Mouse (Mus musculus): ENCODE results near the gene Timm13. TPM values are rescaled to one million over a fixed set of nuclear protein-coding genes. Genes with fewer than 3 reads are reported as not detected.

The Timm13 gene
- polyA plus RNA-seq, 1 experiment from 2014 or later: 434 TPM

DNA sequence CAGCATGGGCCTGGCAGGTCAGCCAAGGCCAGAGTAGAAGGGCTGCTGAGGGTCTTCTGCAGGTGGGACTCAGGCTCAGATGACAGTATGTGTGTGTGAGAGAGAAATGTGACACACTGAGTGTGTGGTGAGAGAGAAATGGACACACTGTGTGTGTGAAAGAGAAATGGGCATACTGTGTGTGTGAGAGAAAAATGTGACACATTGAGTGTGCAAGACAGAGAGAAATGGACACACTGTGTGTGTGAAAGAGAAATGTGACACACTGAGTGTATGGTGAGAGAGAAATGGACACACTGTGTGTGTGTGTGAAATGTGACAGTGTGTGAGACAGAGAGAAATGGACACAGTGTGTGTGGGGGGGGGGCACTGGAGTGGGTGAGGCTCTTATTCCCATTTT lies 11.1 kb upstream of the Timm13 start:
- H3K4me3 ChIP-seq (replicated peaks; ENCODE audit: low read depth, low read length): no peak overlapping the region
- H3K9ac ChIP-seq (ENCODE audit: low read depth, low read length): no peak overlapping the region
- ATAC-seq (replicated peaks; ENCODE audit: low FRiP score, low read depth) (no peak), DNase-seq (ENCODE audit: low spot score) (no peak)
- peaks cover 12% of the 10 kb centered on the region; the same call in 1 of the 2 replicates for H3K36me3 ChIP-seq (ENCODE audit: insufficient read depth, low read length)
- H3K27ac ChIP-seq: no peak overlapping the region
- H3K4me1 ChIP-seq (replicated peaks; ENCODE audit: insufficient read depth, low read length): 0 out of 2 replicates have a peak, but pooled peaks cover 6% of the 10 kb centered on the region
- H3K4me2 ChIP-seq (ENCODE audit: low read length): no peak overlapping the region
- no peak for TF ChIP-seq CTCF (IDR thresholded peaks at IDR 0.05; ENCODE audit: low read depth)
- no peaks in the 10 kb centered on the region for H3K27me3 ChIP-seq (ENCODE audit: insufficient read depth, low read length)
- no peaks in the 10 kb centered on the region for H3K9me3 ChIP-seq (replicated peaks; ENCODE audit: low read length)

DNA sequence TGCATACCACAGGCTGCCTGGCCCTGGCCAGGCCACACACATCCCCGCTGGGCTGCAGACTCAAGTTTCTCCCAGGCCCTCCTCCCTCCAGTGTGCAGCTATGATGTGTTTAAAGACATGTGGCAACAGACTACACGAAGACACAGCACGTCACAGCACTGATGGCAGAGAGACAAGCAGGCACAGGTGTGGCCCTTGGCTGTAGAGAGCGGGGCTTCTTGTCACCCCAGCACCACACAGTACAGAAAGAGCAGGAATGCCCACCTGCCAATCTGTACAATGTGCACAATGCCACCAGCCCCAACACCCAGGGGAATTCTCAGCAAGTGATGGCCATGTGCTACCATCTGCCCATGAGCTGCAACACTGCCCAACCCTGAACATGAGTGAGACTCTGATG lies 10.6 kb upstream of the Timm13 start:
- ATAC-seq (replicated peaks; ENCODE audit: low FRiP score, low read depth) (no peak), DNase-seq (ENCODE audit: low spot score) (no peak)
- H3K9me3 ChIP-seq (replicated peaks; ENCODE audit: low read length): no peaks in the 10 kb centered on the region
- TF ChIP-seq CTCF (IDR thresholded peaks at IDR 0.05; ENCODE audit: low read depth): no peak
- H3K4me2 ChIP-seq (ENCODE audit: low read length): no peak overlapping the region
- peaks cover 14% of the 10 kb centered on the region; the same call in 1 of the 2 replicates for H3K36me3 ChIP-seq (ENCODE audit: insufficient read depth, low read length)
- 97% methylated on average over 4 of the region's 4 CpGs for WGBS
- H3K4me3 ChIP-seq (replicated peaks; ENCODE audit: low read depth, low read length): no peak overlapping the region
- H3K27ac ChIP-seq: no peak overlapping the region
- H3K4me1 ChIP-seq (replicated peaks; ENCODE audit: insufficient read depth, low read length): 0 out of 2 replicates have a peak, but pooled peaks cover 2% of the 10 kb centered on the region
- H3K27me3 ChIP-seq (ENCODE audit: insufficient read depth, low read length): no peaks in the 10 kb centered on the region
- no peak overlapping the region for H3K9ac ChIP-seq (ENCODE audit: low read depth, low read length)

DNA sequence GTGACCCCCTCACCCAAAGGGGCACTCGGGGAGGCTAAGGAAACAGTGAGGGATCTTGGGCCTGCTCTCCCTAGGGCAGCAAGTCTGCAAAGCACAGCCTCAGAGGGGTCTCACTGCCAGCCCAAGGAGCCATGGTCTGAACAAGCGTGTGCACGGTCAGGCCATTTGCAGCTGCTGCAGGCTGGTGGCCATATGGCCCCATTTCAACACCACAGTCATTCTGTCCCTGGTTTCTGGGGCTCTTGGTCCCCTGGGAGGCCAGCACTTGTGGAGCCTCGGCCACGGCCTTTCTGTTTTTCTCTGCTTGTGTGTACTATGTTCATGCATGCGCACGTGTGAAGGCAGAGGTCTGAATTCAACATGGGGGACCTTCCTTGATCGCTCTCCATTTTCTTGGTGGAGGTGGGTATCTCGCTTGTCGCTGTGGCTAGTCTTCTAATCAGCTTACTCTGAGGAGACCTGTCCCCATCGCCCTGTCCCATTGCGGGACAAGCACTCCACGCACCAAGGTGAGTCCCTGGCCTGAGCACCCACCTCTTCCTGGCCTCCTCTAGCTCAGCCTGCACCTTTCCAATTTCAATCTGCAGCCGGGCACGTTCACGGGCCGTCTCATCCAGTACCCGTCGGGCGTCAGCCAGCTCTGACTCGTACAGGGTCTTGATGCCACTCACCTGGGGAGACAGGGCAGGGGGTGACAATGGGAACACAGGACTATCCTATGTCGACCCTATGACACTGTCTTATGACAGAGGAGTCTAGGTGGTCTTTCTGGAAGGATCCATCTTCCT lies 8.8 kb upstream of the Timm13 start:
- no peaks in the 10 kb centered on the region for H3K27me3 ChIP-seq (ENCODE audit: insufficient read depth, low read length)
- peaks cover 19% of the 10 kb centered on the region for H3K36me3 ChIP-seq (ENCODE audit: insufficient read depth, low read length)
- no peak for TF ChIP-seq CTCF (IDR thresholded peaks at IDR 0.05; ENCODE audit: low read depth)
- no peak overlapping the region for H3K4me2 ChIP-seq (ENCODE audit: low read length)
- no peak for ATAC-seq (replicated peaks; ENCODE audit: low FRiP score, low read depth)
- WGBS: 93% methylated on average over 22 of the region's 22 CpGs
- H3K9me3 ChIP-seq (replicated peaks; ENCODE audit: low read length): no peaks in the 10 kb centered on the region
- no peak for DNase-seq (ENCODE audit: low spot score)
- no peak overlapping the region for H3K9ac ChIP-seq (ENCODE audit: low read depth, low read length)
- no peak overlapping the region for H3K4me3 ChIP-seq (replicated peaks; ENCODE audit: low read depth, low read length)
- no peaks in the 10 kb centered on the region for H3K4me1 ChIP-seq (replicated peaks; ENCODE audit: insufficient read depth, low read length)
- H3K27ac ChIP-seq: no peak overlapping the region

DNA sequence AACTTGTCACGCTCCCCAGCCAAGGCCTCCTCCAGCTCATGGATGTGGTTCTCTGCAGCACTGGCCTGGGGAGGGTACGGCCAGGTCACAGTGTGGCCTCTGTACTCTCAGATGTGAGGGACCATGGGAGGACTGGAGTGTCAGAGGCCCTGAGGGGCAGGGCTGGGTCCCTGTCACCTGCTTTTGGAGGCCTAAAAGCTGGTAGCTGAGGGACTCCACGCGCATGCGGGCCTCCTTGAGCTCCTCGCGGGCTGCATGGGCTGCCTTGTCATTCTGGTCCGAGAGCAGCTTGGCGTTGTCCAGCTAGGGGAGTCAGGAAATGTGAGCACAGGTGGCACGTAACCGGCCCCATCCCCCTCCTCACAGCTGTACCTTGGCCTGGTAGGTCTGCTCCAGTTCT lies 3.9 kb upstream of the Timm13 start:
- peaks cover 28% of the 10 kb centered on the region for H3K36me3 ChIP-seq (ENCODE audit: insufficient read depth, low read length)
- H3K27ac ChIP-seq: no peak overlapping the region
- no peak for TF ChIP-seq CTCF (IDR thresholded peaks at IDR 0.05; ENCODE audit: low read depth)
- no peaks in the 10 kb centered on the region for H3K27me3 ChIP-seq (ENCODE audit: insufficient read depth, low read length)
- no peak for DNase-seq (ENCODE audit: low spot score)
- H3K4me1 ChIP-seq (replicated peaks; ENCODE audit: insufficient read depth, low read length): peaks cover 3% of the 10 kb centered on the region; the same call in 1 of the 2 replicates
- no peaks in the 10 kb centered on the region for H3K9me3 ChIP-seq (replicated peaks; ENCODE audit: low read length)
- H3K4me3 ChIP-seq (replicated peaks; ENCODE audit: low read depth, low read length): no peak overlapping the region
- no peak overlapping the region for H3K4me2 ChIP-seq (ENCODE audit: low read length)
- ATAC-seq (replicated peaks; ENCODE audit: low FRiP score, low read depth): no peak
- 82% methylated on average over 11 of the region's 11 CpGs for WGBS
- H3K9ac ChIP-seq (ENCODE audit: low read depth, low read length): no peak overlapping the region

DNA sequence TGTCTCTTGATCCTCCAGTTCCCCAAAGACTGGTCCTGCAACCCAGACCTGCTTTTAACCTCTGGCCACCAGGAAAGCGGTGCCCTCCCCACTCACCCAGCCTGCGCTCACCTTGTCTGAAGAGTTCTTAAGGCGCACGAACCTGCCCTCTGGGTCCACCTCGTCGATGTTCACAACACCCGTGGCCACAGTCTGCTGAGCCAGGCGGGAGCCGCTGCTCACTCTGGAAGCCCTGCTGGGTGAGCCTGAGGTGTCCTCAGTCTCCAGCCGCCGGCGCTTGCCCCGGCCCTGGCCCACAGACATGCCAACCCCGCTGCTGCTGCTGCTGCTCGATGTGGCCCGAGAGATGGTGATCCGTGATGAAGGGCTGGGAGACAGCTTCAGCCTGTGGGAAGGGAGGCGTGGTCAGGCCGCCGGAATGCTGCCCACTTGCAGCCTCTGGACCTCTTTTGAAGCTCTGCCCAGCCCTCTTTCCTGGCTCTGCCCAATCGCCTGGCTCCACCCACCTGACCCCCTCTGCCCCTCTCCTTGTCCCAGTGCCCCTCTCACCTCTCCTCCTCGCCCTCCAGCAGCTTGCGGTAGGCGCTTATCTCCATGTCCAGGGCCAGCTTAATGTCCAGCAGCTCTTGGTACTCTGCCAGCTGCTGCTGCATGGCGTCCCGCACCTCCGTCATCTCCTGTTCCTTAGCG lies 3.4 kb upstream of the Timm13 start:
- no peak for TF ChIP-seq CTCF (IDR thresholded peaks at IDR 0.05; ENCODE audit: low read depth)
- Histone ChIP-seq H3K27ac (no peak overlapping the region), H3K4me3 (replicated peaks; ENCODE audit: low read depth, low read length) (no peak overlapping the region), H3K9me3 (replicated peaks; ENCODE audit: low read length) (no peaks in the 10 kb centered on the region), H3K4me1 (replicated peaks; ENCODE audit: insufficient read depth, low read length) (peaks cover 7% of the 10 kb centered on the region; the same call in 1 of the 2 replicates), H3K9ac (ENCODE audit: low read depth, low read length) (no peak overlapping the region), H3K27me3 (ENCODE audit: insufficient read depth, low read length) (no peaks in the 10 kb centered on the region), H3K4me2 (ENCODE audit: low read length) (no peak overlapping the region), H3K36me3 (ENCODE audit: insufficient read depth, low read length) (peaks cover 23% of the 10 kb centered on the region)
- ATAC-seq (replicated peaks; ENCODE audit: low FRiP score, low read depth): no peak
- WGBS: 79% methylated on average over 28 of the region's 28 CpGs
- no peak for DNase-seq (ENCODE audit: low spot score)

DNA sequence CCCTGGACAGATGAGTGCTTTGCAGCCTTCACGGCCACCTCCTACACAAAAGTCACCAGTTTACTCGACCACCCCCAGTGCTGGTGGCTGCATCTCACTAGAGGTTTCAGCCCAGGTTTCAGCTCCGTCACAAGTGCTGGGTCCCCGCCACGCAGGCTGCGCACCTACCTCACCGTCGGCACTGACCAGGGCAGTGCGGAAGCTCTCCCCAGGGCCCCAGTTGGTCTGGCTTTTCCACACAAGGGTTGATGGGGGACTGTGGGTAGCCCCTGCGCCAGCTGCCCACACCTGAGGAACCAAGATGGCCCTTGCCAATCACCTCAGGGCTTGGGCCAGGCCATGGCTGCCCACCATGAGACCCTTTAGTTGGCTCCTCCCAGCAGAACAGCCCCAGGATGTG lies 2.5 kb upstream of the Timm13 start:
- no peak overlapping the region for H3K9ac ChIP-seq (ENCODE audit: low read depth, low read length)
- H3K9me3 ChIP-seq (replicated peaks; ENCODE audit: low read length): no peaks in the 10 kb centered on the region
- no peak for TF ChIP-seq CTCF (IDR thresholded peaks at IDR 0.05; ENCODE audit: low read depth)
- WGBS: 91% methylated on average over 10 of the region's 10 CpGs
- ATAC-seq (replicated peaks; ENCODE audit: low FRiP score, low read depth) (no peak), DNase-seq (ENCODE audit: low spot score) (no peak)
- no peak overlapping the region for H3K27ac ChIP-seq
- H3K4me2 ChIP-seq (ENCODE audit: low read length): no peak overlapping the region
- peaks cover 7% of the 10 kb centered on the region; the same call in 1 of the 2 replicates for H3K4me1 ChIP-seq (replicated peaks; ENCODE audit: insufficient read depth, low read length)
- H3K36me3 ChIP-seq (ENCODE audit: insufficient read depth, low read length): peaks cover 24% of the 10 kb centered on the region
- no peaks in the 10 kb centered on the region for H3K27me3 ChIP-seq (ENCODE audit: insufficient read depth, low read length)
- no peak overlapping the region for H3K4me3 ChIP-seq (replicated peaks; ENCODE audit: low read depth, low read length)
